Mouse (Mus musculus): ENCODE data around the gene Usp21. TPM values are rescaled to one million over a fixed set of nuclear protein-coding genes. Genes with fewer than 3 reads are reported as not detected.
A peak's percentile ranks its signal among the peaks of the same experiment; 100 is the strongest.

Usp21 gene
- polyA plus RNA-seq, 1 experiment from 2014 or later, result 74.8 TPM

DNA sequence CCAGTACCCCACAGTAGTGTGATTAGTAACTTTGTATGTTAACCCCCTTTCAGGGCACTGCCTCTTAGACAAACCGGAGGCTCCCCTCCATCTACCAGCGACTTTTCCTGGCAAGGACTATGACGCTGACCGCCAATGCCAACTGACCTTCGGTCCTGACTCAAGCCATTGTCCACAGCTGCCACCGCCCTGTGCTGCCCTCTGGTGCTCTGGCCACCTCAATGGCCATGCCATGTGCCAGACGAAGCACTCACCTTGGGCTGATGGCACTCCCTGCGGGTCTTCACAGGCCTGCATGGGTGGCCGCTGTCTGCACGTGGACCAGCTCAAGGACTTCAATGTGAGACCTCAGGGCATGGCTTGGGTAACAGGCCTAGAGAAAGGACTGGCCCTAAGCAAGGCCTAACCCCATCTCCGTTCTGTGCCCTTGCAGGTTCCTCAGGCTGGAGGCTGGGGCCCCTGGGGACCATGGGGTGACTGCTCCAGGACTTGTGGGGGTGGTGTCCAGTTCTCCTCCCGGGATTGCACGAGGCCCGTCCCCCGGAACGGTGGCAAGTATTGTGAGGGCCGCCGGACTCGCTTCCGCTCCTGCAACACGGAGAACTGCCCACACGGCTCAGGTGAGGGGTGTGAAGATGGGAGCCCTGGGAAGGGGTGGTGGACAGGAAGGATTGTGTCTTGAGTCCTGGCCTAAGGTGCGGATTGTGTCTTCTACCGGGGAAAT, 31.5 kb downstream of the Usp21 start:
- DNase-seq (ENCODE audit: low spot score), result no peak
- H3K27ac ChIP-seq, result no peak overlapping the region
- H3K36me3 ChIP-seq, result peaks cover 4% of the 10 kb centered on the region; the same call in 1 of the 2 replicates
- no peaks in the 10 kb centered on the region for H3K9me3 ChIP-seq
- H3K4me1 ChIP-seq, result peaks cover 27% of the 10 kb centered on the region
- no peak overlapping the region for H3K4me3 ChIP-seq
- H3K27me3 ChIP-seq (ENCODE audit: insufficient read depth, poor library complexity, severe bottlenecking), result no peaks in the 10 kb centered on the region
- WGBS, result 88% methylated on average over 24 of the region's 24 CpGs

DNA sequence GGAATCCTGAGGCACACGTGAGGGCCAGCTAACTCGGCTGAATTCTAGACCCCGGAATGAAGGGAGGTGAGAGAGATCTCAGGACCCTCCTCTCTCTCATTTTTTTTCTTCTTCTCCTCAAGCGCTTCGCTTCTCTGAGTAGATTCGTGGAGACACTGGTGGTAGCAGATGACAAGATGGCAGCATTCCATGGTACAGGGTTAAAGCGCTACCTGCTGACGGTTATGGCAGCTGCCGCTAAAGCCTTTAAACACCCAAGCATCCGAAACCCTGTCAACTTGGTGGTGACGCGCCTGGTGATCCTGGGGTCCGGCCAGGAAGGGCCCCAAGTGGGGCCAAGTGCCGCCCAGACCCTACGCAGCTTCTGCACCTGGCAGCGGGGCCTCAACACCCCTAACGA, 35.4 kb downstream of the Usp21 start:
- Histone ChIP-seq H3K27ac (peak overlapping the region; percentile 82), H3K27me3 (ENCODE audit: insufficient read depth, poor library complexity, severe bottlenecking) (0 out of 2 replicates have a peak, but pooled peaks cover 7% of the 10 kb centered on the region), H3K9me3 (no peaks in the 10 kb centered on the region), H3K36me3 (peaks cover 4% of the 10 kb centered on the region; the same call in 1 of the 2 replicates), H3K4me1 (peaks cover 51% of the 10 kb centered on the region), H3K4me3 (peak overlapping the region; percentile 49; the same call in 1 of the 2 replicates)
- 53% methylated on average over 17 of the region's 17 CpGs for WGBS
- no peak for DNase-seq (ENCODE audit: low spot score)

DNA sequence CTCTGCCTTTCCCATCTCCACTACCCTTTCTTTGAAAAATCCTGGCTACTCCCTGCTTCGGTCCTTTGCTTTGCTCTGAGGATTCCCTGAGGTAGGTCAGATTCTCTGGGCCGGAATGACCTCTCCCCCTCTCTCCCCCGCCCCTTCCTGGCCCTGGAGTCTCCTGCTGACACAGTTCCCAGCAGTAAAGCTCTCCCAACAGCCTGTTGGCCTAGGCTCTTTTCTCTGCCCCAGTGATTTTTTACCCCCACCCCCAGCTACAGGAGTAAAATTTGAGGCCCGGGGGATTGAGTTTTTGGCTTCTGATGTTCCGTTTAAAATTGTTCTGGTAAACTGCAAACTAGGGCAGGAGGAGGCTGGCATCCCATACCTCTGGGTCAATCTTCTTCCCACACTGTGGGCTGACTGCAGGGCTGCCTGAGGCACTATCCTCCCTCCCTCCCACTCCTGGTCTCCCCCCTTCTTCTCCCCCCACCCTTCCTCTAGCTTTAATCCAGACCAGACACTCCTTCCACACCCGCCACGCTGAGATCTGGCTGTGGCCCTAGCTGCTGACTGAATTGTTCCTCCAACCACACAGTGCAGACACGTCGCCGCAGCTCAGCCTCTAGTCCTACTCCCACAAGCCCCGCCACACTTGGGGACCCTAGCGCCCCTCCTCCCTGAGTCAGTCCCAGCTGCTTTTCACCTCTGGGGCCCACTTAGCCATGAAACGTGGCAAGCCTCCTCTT, 36.0 kb downstream of the Usp21 start:
- Histone ChIP-seq H3K4me1 (peaks cover 57% of the 10 kb centered on the region), H3K27me3 (ENCODE audit: insufficient read depth, poor library complexity, severe bottlenecking) (0 out of 2 replicates have a peak, but pooled peaks cover 7% of the 10 kb centered on the region), H3K9me3 (no peaks in the 10 kb centered on the region), H3K27ac (peak overlapping the region; percentile 82), H3K36me3 (peaks cover 4% of the 10 kb centered on the region; the same call in 1 of the 2 replicates), H3K4me3 (peak overlapping the region; percentile 49)
- no peak for DNase-seq (ENCODE audit: low spot score)
- WGBS, result 11% methylated on average over 13 of the region's 13 CpGs

DNA sequence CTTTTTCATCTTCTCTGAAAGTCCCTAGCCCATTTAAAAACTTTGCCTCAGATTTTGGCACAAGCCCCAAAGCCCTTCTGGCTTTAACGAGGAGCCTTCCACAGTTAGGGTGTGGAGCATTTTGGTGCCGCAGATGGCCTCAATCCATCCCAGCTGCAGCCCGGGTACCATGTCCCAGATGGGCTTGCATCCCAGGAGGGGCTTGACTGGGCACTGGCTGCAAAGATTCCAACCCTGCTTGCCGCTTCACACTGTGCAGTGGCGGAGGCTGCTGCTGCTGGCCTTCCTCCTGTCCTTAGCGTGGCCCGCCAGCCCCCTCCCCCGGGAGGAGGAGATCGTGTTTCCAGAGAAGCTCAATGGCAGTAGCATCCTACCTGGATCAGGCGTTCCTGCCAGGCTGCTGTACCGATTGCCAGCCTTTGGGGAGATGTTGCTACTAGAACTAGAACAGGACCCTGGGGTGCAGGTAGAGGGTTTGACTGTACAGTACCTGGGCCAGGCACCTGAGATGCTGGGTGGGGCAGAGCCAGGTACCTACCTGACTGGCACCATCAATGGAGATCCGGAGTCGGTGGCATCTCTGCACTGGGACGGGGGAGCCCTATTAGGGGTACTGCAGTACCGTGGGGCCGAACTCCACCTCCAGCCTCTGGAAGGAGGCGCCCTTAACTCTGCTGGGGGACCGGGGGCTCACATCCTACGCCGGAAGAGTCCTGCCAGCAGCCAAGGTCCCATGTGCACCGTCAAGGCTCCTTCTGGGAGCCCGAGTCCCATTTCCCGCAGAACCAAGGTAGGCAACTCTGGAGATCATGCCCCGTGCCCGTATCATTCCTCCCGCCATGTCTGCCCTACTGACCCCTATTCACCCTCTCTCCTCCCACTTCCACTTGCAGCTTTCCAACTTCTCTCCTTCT, 36.9 kb downstream of the Usp21 start, which contains the start of gene Ndufs2:
Gene Ndufs2, minus strand, starts transcription at position 709 of the 914 bp plus-strand sequence.
- H3K4me1 ChIP-seq, result peaks cover 63% of the 10 kb centered on the region
- whole genome bisulfite sequencing, result 19% methylated on average over 26 of the region's 26 CpGs
- peak within 1 kb of the TSS; percentile 82 for H3K27ac ChIP-seq

DNA sequence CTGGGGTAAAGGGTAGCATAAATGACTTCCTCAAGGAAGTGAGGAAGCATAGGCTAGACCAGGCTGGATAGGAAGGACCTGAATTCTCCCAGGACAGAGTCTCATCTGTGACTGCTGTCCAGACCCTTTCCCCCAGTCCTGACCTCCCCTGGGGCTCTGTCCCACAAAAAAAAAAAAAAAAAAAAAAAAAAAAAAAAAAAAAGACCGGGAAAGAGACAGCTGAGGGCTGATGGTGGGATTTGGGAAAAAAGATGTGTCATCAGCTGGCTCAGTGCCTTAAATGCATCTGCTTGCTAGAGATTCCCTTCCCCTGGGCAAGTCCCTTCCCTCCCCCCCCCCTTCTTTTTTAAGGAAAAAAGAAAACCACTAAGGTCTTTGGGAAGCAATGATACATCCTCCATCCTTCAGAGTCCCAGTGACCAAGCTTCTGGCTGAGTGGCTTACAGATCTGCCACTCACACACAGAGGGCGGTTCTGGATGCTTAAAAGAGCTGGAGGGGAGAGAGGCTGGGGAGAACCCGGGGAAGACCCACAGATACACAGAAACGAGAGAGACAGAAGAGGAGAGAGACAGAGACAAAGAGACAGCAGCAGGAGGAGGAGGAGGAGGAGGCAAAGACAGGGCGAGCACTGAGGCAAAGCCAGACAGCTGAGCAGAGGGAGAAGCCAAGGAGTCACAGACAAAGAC, 37.7 kb downstream of the Usp21 start, which contains the start of gene Adamts4:
Gene Adamts4, plus strand, starts transcription at position 509 of the 688 bp plus-strand sequence.
- H3K4me1 ChIP-seq, result peaks cover 68% of the 10 kb centered on the region
- WGBS, result 20% methylated on average over 5 of the region's 5 CpGs

More for the DNA sequence above, 36.9 kb downstream of the Usp21 start, which contains the start of gene Ndufs2:
- Histone ChIP-seq H3K27me3 (ENCODE audit: insufficient read depth, poor library complexity, severe bottlenecking) (0 out of 2 replicates have a peak, but pooled peaks cover 7% of the 10 kb centered on the region), H3K36me3 (peaks cover 4% of the 10 kb centered on the region; the same call in 1 of the 2 replicates), H3K4me3 (peak within 1 kb of the TSS; percentile 49), H3K9me3 (no peaks in the 10 kb centered on the region)
- DNase-seq (ENCODE audit: low spot score), result no peak

DNA sequence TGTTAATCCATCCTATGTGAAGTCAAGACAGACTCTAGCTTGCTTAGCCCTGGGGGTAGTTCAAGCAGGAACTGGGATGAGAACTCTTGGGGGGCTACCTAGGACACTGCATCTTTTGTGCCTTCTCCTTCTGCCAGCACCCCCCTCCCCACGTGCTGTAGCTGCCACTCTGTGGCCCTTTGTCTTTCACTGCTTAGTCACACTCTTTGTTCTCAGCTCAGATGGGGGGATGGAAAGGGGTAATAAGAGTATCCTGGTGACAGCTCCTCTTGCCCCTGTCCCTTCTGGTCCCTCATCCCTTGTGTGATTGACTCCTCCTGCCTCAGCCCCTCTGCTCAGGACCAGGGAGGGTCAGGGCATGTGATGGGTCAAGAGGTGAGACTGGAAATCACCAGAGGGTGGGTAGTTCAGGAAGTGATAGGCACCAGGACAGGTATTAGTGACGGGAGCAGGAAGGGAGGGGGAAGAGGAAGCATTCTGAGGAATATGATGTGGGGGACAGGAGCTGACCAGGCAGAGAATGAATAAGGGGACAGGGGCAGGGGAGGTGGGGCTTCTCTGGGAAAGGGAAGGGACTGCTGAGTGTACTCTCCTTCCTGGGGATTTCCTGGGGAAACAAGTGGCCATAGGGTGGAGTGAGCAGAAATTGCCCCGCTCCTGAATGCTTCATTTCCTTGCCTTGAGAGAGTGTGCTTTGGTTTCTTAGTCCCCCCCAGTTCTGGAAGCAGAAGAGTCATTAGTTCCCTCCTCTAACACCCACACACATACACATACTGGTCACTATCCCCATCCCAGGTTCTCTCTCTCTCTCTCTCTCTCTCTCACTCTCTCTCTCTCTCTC, 39.2 kb downstream of the Usp21 start:
- peaks cover 68% of the 10 kb centered on the region for H3K4me1 ChIP-seq
- no peak for DNase-seq (ENCODE audit: low spot score)

More for the DNA sequence above, 37.7 kb downstream of the Usp21 start, which contains the start of gene Adamts4:
- H3K27me3 ChIP-seq (ENCODE audit: insufficient read depth, poor library complexity, severe bottlenecking), result 0 out of 2 replicates have a peak, but pooled peaks cover 7% of the 10 kb centered on the region
- H3K27ac ChIP-seq, result peak within 1 kb of the TSS; percentile 98
- H3K9me3 ChIP-seq, result no peaks in the 10 kb centered on the region
- H3K36me3 ChIP-seq, result peaks cover 10% of the 10 kb centered on the region
- H3K4me3 ChIP-seq, result peak within 1 kb of the TSS; percentile 49
- DNase-seq (ENCODE audit: low spot score), result no peak

DNA sequence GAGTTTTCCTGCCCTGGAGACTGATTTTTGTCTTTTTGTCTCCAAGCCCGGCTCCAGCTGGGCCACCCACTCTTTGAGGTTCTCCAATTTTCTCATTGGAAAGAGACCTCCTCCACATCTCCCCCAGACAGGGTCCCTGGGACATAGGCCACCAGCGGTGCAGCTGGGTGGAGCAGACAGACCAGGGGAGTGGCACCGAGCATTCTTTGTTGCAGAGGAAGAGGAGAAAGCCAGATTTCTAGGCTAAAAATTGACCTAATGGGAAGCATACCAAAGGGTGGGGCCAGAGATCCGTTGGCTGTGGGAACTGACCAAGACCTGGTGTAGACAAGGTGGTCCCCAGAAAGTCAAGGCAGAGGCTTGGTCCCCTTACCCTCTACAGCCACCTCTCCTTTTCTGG, 39.9 kb downstream of the Usp21 start:
- H3K27me3 ChIP-seq (ENCODE audit: insufficient read depth, poor library complexity, severe bottlenecking), result 0 out of 2 replicates have a peak, but pooled peaks cover 7% of the 10 kb centered on the region
- 17% methylated on average over 4 of the region's 4 CpGs for WGBS
- peak overlapping the region; percentile 98 for H3K27ac ChIP-seq
- no peaks in the 10 kb centered on the region for H3K9me3 ChIP-seq
- H3K36me3 ChIP-seq, result peaks cover 26% of the 10 kb centered on the region
- H3K4me1 ChIP-seq, result peaks cover 68% of the 10 kb centered on the region
- DNase-seq (ENCODE audit: low spot score), result no peak
- peak overlapping the region; percentile 89 for H3K4me3 ChIP-seq

More for the DNA sequence above, 39.2 kb downstream of the Usp21 start:
- peak overlapping the region; percentile 89; the same call in 1 of the 2 replicates for H3K4me3 ChIP-seq
- 0 out of 2 replicates have a peak, but pooled peaks cover 7% of the 10 kb centered on the region for H3K27me3 ChIP-seq (ENCODE audit: insufficient read depth, poor library complexity, severe bottlenecking)
- 25% methylated on average over 3 of the region's 3 CpGs for WGBS
- no peaks in the 10 kb centered on the region for H3K9me3 ChIP-seq
- peak overlapping the region; percentile 98 for H3K27ac ChIP-seq
- peaks cover 19% of the 10 kb centered on the region for H3K36me3 ChIP-seq

DNA sequence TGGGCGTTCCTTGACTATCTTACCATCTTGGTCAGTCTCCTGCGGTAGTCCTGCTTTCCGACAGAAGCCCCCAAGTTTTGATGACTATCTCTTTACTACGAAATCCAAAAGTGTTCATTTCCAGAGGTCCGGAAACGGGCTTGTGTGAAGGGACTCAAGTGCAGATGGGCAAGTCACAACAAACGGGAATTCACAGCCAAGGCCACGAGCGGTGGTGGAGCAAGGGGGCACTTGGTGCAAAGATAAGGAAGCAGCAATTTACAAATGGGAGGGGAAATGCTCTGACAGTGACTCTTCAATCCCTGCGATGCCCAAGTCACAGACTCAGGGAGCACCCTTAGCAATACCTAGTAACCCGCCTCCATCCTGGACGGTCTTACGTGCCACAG, 40.3 kb downstream of the Usp21 start:
- 0 out of 2 replicates have a peak, but pooled peaks cover 7% of the 10 kb centered on the region for H3K27me3 ChIP-seq (ENCODE audit: insufficient read depth, poor library complexity, severe bottlenecking)
- peaks cover 63% of the 10 kb centered on the region for H3K4me1 ChIP-seq
- WGBS, result 8% methylated on average over 13 of the region's 13 CpGs
- H3K4me3 ChIP-seq, result peak overlapping the region; percentile 89
- H3K36me3 ChIP-seq, result peaks cover 31% of the 10 kb centered on the region
- H3K9me3 ChIP-seq, result no peaks in the 10 kb centered on the region
- peak overlapping the region; percentile 98 for H3K27ac ChIP-seq
- DNase-seq (ENCODE audit: low spot score), result no peak

DNA sequence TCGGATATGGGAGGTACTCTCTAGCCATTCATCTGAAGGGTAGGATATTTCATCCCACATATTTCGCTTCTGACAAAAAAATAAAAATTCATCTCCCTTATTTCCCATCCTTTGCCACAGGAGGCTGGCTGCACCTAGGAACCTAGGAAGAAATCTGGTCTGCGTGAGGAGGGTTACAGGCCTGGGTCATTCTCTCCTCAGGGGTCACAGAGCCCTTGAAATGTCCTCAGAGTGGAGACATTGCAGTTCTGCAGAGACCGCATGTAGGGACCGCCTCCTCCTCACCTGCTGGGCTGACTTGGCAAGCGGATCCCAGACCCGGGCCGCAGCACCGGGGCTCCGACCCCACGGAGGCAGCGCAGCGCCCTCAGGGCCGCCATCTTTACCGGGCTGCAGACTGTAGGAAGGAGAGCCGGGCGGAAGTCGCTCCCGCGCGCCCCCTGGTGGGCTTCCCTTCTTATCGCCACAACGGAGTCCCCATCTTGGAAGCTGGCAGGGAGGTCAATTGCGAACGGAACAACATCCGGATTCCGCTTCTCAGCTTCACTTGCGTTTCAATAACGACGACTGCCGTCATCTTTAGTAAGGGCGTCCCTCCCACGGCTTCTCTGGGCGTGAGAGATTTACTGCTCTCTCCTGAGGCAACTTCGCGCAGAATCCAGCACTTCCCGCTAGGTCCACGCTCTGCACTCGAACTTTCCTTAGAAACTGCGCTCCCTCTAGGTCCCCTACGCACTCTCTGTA, 40.9 kb downstream of the Usp21 start:
- H3K9me3 ChIP-seq, result no peaks in the 10 kb centered on the region
- peaks cover 57% of the 10 kb centered on the region for H3K4me1 ChIP-seq
- H3K36me3 ChIP-seq, result peaks cover 36% of the 10 kb centered on the region
- H3K27me3 ChIP-seq (ENCODE audit: insufficient read depth, poor library complexity, severe bottlenecking), result 0 out of 2 replicates have a peak, but pooled peaks cover 7% of the 10 kb centered on the region
- peak overlapping the region; percentile 89 for H3K4me3 ChIP-seq
- under 1% methylated on average over 41 of the region's 41 CpGs for WGBS
- peak overlapping the region; percentile 98 for H3K27ac ChIP-seq
- peak; percentile 99 for DNase-seq (ENCODE audit: low spot score)

DNA sequence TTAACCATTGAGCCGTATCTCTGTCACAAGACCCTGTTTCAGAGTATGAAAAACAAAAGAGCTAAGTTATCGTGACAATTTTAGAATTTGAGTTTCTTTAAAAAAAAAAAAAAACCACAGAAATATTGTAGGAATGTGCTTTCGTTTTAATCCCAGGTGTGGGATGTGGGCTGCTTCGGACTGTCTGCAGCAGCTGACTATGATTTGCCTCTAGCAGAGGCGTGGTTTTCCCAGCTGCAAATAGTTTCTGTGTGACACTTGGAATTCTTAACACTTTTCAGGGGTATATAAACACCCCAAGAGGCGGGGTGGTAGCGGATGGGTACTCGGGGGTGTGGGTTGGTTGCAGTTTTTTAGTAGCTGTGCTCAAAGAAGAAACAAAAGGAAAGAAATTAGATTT, 42.4 kb downstream of the Usp21 start:
- no peaks in the 10 kb centered on the region for H3K9me3 ChIP-seq
- WGBS, result 86% methylated on average over 8 of the region's 8 CpGs
- peaks cover 42% of the 10 kb centered on the region for H3K4me1 ChIP-seq
- H3K36me3 ChIP-seq, result peaks cover 51% of the 10 kb centered on the region
- H3K27me3 ChIP-seq (ENCODE audit: insufficient read depth, poor library complexity, severe bottlenecking), result no peaks in the 10 kb centered on the region
- DNase-seq (ENCODE audit: low spot score), result no peak
- H3K27ac ChIP-seq, result no peak overlapping the region
- H3K4me3 ChIP-seq, result no peak overlapping the region

Data from heart, embryonic 10.5 days (tissue).